Mouse (Mus musculus): ENCODE measurements around the gene Sf3a3.
"Not testable (repeated sequence)": the region's sequence is repeated elsewhere in the genome, so short reads cannot be mapped to it uniquely, and the experiment has no call there.

Sf3a3 gene

DNA sequence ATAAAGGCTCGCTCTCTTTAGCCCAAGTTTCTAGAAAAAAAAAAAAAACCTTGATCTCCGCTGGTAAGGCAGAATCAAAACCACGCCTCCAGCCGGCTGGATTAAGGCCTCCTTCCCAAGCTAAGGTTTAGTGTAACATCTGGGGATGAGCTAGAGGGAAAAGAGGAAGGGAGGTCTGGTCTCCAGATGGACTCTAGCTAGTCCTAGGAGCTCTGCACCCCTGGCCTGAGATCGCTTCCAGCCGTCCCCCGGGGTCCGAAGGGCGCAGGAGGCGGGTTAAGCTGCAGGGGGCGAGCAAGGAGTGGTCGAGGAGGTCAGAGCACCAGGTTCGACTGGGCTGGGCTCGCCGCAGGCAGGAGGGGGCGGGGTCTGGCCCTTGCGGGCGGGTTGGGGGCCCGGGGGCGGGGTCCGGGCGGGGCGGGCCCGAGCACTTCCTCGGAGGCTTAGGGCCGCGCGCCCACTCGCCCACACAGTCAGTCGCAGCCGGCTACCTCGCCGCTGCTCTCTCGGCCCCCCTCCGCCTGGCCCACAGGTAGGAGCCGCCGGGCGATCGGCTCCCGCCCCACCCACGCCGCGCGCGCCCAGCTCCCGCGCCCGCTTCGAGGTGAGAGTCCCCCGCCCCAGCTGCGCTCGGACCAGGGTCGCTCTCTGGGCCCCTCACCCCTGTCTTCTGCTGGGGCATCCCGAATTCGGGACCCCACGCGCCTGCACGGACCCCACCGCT lies 14.2 kb upstream of the Sf3a3 start, which contains the start of gene Fhl3:
Fhl3 (plus strand) TSS at position 454 of the 724 bp plus-strand sequence.
- no peak for DNase-seq (ENCODE audit: low spot score)

DNA sequence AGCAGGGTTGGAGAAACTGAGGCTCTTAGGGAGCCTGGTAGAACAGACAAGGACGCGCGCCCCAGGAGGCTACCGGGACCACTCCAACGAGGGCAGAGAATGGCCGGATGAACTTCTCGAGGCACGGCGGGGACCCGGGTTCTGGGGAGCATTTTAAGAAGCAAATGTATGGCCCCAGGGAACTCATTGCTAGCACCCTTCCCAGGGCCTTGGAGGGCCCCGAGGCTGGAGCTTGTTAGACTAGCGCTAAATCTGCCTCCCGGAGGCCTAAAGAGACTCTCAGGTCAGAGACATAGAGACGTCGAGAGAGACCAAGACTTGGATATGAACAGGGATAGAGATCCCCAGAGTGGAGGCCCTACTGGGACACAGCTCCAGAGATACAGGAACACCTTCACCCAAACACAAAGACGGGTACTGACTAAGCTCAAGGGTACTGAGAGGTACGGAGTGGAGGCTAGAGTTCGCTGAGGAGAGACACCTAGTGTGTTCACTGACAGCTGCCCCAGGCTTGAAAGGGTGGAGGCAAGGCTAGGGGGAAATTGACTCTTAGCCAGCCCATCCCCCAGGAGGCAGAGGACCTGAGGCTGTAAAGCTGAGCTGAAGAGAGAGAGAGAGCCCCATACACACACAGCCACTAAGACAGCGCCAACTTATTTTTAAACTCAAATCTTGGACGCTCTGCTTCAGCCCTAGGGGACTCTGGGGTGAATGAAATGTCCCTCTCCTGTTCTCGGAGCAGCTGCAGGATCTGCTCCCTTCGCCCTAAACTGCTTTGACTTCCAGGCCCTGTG lies 13.3 kb upstream of the Sf3a3 start:
- no peak for DNase-seq (ENCODE audit: low spot score)

DNA sequence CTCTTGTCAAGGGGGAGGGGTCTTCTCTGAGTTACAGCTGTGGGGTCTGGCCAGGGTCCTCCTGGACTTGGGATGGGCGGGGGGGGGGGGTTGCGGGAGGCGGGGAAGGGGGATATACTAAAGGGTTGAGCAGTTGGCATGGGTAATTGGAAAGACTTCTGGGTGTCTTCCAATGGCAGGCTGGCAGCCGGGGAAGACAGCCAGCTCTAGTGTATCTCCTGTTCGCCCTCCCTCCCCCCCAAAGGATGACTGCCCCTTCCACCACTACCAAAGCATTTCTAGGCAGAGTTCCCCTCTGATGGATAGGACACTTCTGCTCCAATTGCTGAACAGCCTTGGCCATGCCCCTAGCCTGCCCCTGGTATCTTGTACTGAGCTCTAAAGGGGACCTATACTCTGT lies 12.7 kb upstream of the Sf3a3 start:
- DNase-seq (ENCODE audit: low spot score) = no peak

DNA sequence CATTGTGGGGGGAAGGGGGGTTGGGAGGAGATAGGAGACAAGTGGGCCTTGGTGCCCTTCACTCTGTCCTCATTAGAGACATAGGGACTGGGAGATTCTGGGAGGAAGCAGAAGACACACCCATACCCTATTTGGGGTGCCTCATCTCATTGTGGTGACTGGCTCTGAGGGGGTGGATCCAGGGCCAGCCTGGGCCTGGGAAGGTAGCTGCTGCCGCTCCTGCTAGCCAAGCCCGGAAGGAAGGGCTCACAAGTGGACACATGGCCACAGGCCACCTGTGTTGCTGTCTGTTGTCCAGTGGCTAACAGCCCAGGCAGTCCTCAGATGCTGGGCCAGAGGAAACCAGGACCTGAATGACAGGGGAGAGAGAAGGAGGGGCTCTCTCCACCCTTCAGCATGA lies 11.2 kb upstream of the Sf3a3 start:
- no peak for DNase-seq (ENCODE audit: low spot score)

DNA sequence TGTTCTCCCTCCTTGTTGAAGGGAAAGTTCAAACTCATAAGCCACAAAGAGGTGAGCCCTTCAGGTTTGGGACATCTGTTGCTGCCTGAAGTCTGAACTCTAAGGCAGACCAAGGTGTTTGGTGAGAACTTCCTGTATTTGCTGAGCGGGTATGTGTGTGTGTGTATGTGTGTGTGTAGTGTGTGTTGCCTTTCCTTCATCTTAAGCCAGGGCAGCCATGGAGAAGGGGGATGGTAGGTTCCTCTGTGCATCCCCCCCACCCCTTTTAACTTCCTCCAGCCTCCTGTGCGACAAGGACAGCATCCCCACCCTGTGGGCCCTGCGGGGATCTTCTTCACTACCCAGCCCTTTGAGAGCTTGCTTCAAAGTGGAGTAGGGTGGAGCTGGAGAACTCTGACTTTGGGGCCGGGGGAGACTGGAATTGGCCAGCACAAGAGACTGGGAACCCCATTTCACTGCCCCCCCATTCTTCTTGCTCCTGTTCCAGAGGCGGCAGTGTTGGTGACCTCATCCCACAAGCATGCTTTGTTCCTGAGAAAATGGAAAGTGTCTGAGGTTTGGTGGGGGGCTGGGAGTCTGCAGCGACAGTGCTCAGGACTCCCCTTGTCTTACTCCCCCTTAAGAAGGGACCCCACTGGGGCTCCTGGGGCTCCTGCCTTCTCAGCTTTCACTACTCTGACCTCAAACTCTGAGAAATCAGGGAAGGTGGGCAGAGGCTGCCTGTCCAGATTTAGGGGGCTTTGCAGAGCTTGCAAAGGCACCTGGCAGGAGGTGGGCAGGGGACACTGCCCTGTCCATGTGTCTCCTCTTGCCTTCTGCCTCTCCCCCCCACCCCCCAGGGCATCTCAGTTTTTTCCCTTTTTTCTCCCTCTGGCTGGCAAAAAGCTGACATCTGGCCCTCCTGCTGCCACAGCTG lies 10.4 kb upstream of the Sf3a3 start:
- no peak for DNase-seq (ENCODE audit: low spot score)

DNA sequence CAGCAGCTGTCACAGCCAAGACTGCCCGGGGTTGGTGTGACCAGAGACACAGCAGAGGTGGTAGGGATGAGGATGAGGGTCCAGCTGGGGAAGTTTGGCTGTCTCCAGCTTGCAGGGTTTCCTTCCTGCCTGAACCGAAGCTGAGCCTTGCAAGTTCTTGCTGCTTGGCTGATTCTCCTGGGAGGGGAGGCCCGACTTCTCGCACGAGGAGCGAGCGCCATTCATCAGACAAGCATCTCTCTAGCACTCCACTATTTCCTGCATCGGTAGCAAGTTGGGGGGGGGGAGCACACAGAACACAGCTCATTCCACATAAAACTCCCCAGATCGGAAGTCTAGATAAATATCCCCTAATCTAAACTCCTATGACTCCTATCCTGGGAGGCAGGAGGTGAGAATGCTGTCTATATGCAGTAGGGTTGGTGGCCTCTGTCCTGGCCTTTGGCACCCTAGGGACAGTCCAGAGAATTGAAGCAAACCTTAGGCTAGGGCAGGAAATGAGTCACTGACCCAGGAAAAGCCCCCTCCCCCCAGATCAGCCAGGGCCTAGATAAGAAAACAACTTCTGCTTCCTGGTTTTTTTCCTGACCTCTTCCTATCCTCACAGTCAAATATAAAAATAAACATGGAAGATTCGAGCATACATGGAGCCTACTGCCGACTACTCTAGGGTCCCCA lies 9.6 kb upstream of the Sf3a3 start:
- DNase-seq (ENCODE audit: low spot score) = no peak

DNA sequence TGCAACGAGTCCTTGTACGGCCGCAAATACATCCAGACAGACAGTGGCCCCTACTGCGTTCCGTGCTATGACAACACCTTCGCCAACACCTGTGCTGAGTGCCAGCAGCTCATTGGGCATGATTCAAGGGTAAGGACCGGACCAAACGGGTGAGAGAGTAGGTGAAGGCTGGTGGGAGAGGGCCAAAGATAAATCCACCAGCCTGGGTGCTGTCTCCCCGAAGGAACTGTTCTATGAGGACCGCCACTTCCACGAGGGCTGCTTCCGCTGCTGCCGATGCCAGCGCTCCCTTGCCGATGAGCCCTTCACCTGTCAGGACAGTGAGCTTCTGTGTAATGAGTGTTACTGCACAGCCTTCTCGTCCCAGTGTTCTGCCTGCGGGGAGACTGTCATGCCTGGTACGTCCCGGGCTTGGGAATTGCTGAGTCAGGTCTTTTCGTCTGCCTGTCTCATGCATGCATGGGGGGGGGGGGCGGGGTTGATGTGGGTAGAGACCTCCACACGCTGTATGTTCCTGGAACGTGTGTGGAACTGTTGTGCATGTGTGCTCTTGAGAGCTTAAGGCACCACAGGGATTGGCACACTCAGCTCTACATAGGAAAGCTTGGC lies 8.8 kb upstream of the Sf3a3 start:
- no peak for DNase-seq (ENCODE audit: low spot score)

DNA sequence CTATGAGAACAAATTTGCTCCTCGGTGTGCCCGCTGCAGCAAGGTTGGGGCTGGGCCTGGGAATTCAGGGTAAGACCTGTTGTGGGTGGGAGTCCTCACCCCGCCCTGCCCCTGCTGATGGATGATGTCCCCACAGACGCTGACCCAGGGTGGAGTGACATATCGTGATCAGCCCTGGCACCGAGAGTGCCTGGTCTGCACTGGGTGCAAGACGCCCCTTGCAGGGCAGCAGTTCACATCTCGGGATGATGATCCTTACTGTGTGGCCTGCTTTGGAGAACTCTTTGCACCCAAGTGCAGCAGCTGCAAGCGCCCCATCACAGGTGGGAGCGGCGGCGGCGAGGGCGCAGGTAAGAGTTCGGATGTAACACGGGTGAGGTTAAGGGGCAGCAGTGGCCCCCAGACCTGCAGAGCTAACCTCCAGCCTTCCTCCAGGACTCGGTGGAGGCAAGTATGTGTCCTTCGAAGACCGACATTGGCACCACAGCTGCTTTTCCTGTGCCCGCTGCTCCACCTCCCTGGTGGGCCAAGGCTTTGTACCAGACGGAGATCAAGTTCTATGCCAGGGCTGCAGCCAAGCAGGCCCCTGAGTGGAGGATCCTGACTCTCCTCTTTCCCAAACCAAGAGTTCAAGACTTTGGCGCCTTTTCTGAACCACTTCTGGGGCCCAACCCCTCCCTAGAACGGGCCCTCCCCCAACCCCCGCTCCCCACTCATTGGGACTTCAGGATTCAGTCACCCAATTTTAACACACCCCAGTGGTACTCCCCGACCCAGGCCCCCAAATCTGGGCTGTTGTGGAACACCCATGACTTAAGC lies 7.0 kb upstream of the Sf3a3 start:
- DNase-seq (ENCODE audit: low spot score) = not testable (repeated sequence)

DNA sequence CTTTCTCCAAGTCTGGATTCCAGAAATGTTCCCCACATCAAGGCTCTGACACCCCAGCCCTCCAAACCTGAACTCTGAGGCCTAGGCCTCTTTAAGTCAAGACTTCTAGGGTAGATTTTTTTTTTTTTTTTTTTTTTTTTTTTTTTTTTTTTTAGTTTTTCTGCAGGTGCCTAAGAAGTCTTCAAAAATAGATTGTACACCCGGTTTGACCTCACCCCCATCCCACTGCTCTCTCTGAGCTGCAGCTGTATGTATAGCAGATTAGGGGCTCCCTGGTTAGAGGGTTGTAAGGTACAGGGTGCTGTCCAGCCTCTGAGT lies 6.4 kb upstream of the Sf3a3 start:
- not testable (repeated sequence) for DNase-seq (ENCODE audit: low spot score)

DNA sequence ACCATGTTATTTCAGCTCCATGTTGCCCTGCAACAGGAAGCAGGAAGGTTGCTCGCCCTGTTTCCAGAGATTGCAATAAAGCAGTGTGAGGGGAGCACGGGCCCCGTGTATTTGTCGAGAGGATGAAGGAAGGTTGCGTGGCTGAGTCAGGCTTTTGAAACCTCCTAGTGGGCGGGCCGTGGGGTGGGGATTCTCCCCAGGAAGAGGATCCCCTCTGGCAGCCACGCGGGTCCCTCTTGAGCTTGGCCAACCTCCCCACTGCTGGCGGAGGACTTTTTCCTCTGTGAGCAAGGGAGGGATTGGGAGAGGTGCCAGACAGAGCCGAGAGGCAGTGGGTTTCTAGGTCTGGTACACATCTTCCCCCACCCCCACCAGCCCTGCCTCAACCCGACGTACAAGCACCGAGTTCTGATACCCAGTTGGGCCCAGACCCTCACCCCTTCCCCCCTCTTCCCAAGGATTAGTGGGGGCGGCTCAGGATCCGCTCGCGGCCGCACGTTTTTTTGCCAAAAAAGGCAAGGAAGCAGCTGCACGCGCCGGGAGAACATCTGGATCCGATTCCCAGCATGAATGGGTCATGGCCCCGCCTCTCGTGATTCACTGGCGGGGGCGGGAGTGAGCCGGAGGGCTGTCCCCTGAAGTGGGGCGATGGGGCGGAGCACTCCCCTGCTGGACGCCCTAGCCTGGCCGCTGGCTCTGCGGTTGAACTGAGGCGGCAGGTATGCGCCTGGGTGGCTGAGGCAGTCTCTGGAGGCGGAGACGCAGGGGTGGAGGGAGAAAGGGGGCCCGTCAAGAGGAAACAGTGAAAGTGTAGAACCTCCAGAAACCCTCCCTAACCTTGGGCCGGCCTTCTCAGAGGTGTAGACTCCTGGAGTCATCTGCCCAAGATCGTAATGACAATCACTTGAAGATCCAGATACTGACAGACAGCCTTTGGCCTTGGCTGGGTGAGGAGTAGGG lies 5.8 kb upstream of the Sf3a3 start:
- DNase-seq (ENCODE audit: low spot score) = peak; percentile 69

DNA sequence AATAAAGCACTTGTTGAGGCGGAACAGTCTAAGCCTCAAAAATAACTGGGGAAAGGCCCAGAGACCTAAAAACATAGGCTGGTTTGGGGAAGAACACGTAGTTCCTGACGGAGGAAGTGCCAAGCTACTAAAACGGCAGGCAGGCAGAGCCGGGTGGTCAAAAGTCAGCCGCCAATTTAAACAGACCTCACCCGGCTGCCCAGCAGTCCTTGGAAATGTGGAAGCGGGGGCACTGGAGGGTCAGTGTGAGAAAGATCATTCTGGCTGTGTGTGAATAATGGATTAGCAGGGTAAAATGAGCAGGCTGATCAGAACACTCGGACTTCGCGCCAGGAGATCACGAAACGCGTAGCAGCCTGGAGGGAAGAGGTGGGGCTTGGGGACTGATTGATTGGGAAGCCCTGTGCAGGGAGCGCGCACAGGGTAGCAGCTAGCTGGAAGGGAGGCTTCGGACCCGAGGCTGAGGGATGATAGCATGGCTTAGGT lies 4.6 kb upstream of the Sf3a3 start:
- DNase-seq (ENCODE audit: low spot score) = no peak

DNA sequence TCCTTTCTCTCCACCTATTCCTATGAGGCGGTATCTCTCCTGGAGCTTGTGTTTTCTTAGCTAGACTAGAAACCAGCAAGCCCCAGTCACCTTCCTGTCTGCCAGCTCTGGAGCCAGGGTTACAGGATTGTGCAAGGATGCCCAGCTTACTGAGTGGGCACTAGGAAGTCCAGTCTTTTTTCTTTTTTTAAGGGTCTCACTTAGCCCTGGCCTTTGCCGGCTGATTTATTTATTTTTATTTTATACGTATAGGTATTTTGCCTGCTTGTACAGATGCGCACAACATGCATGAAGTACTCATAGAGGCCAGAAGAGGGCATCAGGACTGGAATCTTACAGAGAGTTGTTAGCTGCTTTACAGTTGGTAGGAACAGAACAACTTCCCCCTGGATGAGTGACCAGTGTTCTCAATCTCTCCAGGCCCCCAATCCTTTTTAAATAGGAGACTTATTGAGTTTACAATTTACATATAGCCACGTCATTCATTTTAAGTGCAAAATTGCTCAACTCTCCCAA lies 3.7 kb upstream of the Sf3a3 start:
- DNase-seq (ENCODE audit: low spot score) = peak; percentile 68

DNA sequence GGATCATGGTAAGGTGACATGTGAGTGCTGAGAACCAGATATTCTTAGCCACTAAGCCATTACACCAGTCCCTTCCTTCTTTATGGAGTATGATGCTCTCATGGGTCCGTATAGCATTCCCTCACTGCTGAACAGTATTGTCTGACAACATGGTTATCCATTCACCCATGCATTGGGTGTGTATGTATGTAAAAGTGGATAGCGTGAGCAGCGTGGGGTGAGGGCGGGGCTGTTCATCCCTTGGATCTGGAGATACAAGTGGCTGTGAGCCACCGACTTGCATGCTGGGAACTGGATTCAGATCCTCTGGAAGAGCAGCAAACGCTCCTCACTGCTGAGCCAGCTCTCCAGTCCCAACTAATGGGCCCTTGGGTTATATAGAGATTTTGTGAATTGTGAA lies 2.0 kb upstream of the Sf3a3 start:
- DNase-seq (ENCODE audit: low spot score) = no peak

DNA sequence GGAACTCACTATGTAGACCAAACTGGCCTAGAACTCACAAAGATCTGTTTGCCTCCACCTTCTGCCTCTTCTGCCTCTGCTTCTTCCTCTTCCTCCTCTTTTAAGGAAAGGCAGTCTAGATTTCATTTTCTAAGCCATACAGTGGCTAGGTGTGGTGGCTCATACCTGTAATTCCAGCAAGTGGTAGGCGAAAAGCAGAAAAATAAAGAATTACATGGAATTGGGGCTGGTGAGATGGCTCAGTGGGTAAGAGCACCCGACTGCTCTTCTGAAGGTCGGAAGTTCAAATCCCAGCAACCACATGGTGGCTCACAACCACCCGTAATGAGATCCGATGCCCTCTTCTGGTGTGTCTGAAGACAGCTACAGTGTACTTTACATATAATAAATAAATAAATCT lies 726 bp upstream of the Sf3a3 start:
- not testable (repeated sequence) for DNase-seq (ENCODE audit: low spot score)

DNA sequence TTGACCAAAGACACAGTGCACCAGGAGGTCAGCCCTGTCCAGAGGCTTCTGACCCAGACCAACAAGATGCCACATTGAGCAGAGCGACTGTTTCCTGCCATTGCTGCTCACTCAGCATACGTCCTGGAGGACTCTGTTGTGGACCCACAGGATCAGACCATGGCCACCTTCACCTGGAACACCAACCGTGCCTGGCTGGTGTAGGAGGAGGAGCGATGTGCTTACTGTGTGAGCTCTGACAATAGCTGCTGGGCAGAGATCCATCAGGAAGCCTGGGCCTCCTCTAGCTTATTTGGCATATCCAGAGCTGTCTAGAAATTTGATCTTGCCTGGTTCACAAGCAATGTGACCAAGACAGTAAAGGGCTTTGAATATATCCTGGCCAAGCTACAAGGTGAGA lies 4.5 kb downstream of the Sf3a3 start:
- no peak for DNase-seq (ENCODE audit: low spot score)

DNA sequence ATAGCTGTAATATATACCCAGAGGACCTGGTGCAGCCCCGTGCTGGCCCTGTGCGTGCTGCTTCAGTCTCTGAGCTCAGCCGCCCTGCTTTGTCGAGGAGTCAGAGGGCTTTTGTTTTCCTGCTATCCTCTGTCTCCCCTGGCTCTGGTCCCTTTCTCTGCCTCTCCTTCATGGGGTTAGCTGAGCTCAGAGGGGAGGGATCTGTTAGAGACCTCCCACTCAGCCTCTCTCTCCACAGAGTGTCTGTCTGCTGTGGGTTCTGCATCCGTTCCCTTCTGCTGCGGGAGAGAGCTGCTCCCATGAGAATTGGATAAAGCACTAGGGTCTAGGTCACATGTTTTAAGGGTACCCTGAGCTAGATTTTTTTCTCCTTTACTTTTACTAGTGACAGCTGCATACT lies 11.5 kb downstream of the Sf3a3 start:
- no peak for DNase-seq (ENCODE audit: low spot score)

DNA sequence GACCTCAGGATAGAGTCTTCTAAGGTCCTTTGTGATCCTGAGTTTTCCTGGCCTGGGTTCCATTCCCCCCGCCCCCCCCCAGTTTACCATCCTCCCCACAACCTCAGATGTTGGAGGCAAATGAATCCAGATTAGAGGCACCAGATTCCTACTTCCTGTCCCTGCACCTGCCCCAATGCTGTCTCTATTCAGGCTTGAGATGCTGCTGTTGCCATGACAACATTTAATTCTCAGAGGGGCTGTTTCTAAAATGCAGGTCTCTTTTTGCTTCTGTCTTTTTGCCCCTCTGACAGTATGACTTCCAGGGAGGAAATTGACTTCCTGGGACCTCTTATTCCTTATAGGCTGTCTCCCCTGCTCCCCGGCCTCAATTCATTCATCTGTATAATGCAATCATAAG lies 22.4 kb downstream of the Sf3a3 start:
- no peak for DNase-seq (ENCODE audit: low spot score)

DNA sequence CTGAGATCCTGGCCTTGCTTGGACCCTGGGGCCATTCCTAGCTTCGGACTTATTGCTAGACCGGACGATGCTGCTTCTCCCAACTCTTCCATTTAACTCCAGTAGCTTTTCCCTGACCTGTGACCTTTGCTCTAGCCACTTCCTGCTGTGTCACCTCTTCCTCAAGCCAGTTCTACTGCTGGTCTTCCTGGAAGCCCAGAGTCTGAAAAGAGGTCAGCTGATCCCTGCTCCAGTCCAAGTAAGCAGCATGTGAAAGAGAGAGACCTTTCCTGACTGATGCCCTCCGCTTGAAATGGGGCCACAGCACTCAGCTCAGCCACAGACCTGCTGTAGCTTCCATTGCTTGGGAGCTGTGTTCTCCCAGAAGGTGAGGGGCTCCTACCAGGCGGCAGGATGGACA lies 22.9 kb downstream of the Sf3a3 start:
- no peak for DNase-seq (ENCODE audit: low spot score)

DNA sequence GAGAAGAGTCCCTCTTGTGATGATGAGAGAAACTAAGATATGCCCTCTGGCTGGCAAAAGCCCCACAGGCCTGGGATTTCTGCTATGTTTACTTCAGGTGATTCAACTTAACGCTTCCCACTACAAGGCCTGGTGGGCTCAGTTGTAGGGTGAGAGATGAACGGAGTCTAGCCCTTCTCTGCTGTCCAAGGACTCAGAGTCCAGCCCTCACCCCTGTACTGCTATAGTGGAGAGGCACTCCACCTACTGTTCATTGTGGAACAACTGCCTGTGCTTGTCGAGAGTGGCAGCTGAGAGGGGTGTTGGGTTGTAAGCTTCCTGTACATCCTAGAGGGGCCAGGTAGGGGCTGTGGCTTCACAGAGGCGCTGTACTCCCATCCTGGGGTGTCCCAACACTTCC lies 23.4 kb downstream of the Sf3a3 start:
- DNase-seq (ENCODE audit: low spot score) = no peak

All from layer of hippocampus, adult 11-12 months (tissue).